Mouse (Mus musculus) stomach, embryonic 15.5 days (tissue): ENCODE results near the gene Tmem175. TPM values are rescaled to one million over a fixed set of nuclear protein-coding genes. Genes with fewer than 3 reads are reported as not detected.
A peak's percentile ranks its signal among the peaks of the same experiment; 100 is the strongest.

Source experiments
- ATAC-seq: fragments of 200-750 bp; cut with Nextera tagmentation; 2 replicates; pipeline ENCODE4 v1.8.0; 2017; ENCODE audit warnings: low read depth, moderate number of reproducible peaks, moderate TSS enrichment; ENCODE audit not compliant: insufficient read depth, low FRiP score
- H3K27ac ChIP-seq: fragments of 300-500 bp; sonication (generic); 2 replicates; pipeline ENCODE4 v1.5.1; 2015; ENCODE audit warnings: mild to moderate bottlenecking, inconsistent platforms
- H3K27me3 ChIP-seq: fragments of 300-500 bp; sonication (generic); replicated peaks from 2 replicates; pipeline ENCODE4 v1.6.1; 2015; ENCODE audit warnings: inconsistent platforms
- H3K36me3 ChIP-seq: fragments of 300-500 bp; sonication (generic); 2 replicates; pipeline ENCODE4 v1.6.1; 2015; ENCODE audit warnings: inconsistent platforms
- H3K4me1 ChIP-seq: fragments of 300-500 bp; sonication (generic); 2 replicates; pipeline ENCODE4 v1.6.1; 2015; ENCODE audit warnings: inconsistent platforms
- H3K4me2 ChIP-seq: fragments of 300-500 bp; sonication (generic); 2 replicates; pipeline ENCODE4 v1.6.1; 2015; ENCODE audit warnings: mild to moderate bottlenecking, inconsistent platforms
- H3K4me3 ChIP-seq: fragments of 300-500 bp; sonication (generic); replicated peaks from 2 replicates; pipeline ENCODE4 v1.5.1; 2015; ENCODE audit warnings: inconsistent platforms
- H3K9ac ChIP-seq: fragments of 300-500 bp; sonication (generic); 2 replicates; pipeline ENCODE4 v1.6.1; 2015; ENCODE audit warnings: inconsistent platforms
- H3K9me3 ChIP-seq: fragments of 300-500 bp; sonication (generic); 2 replicates; pipeline ENCODE4 v1.6.1; 2016; ENCODE audit warnings: inconsistent platforms
- WGBS: fragments of 180-500 bp; shearing (Covaris S2); methylation state at CpG from one replicate; pipeline ENCODE4 v1.1.7; 2015; 5-methylcytosine and 5-hydroxymethylcytosine counted together
- polyA plus RNA-seq: library from polyadenylated mRNA; unstranded; fragments of >200 nt; fragmentation: Nextera tagmentation; extraction: Ambion mirVana; gene quantifications from 2 replicates; pipeline ENCODE4 v1.2.1, GENCODE M21; 2015

The Tmem175 gene
- polyA plus RNA-seq, 1 experiment from 2014 or later: 23.9 TPM

DNA sequence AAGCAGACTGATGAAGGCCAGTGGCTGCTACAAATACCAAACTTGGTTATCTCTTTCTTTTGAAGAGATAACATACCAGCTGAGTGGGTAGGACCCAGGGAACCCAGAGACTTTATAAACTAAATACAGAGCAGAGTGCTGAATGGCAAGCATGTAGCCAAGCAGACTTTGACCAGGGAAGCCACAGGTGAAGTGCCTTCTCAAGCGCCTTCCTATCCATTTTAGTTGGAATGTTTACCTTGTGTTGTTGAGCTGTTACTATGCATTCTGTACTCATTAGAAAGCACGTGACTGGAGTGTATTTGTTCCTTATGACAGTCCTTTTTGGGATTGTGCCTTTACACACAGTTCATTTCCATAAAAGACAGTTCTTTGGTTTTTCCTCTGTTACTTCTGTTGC, 14.1 kb downstream of the Tmem175 start:
- WGBS: 69% methylated on average over 2 of the region's 2 CpGs
- peaks cover 10% of the 10 kb centered on the region for H3K36me3 ChIP-seq
- H3K4me1 ChIP-seq: no peaks in the 10 kb centered on the region
- no peaks in the 10 kb centered on the region for H3K27me3 ChIP-seq
- no peak overlapping the region for H3K4me2 ChIP-seq
- no peak overlapping the region for H3K27ac ChIP-seq
- H3K9ac ChIP-seq: no peak overlapping the region
- no peaks in the 10 kb centered on the region for H3K9me3 ChIP-seq
- H3K4me3 ChIP-seq: no peak overlapping the region
- no peak for ATAC-seq

GRCm38 (mm10) chr5:108645651-108646342, 16.2 kb downstream of the Tmem175 start:
- Histone ChIP-seq H3K9ac (no peak overlapping the region), H3K36me3 (peaks cover 10% of the 10 kb centered on the region), H3K27me3 (no peaks in the 10 kb centered on the region), H3K4me1 (no peaks in the 10 kb centered on the region), H3K27ac (no peak overlapping the region), H3K9me3 (no peaks in the 10 kb centered on the region), H3K4me3 (no peak overlapping the region), H3K4me2 (no peak overlapping the region)
- ATAC-seq: no peak
- 92% methylated on average over 9 of the region's 9 CpGs for WGBS

DNA sequence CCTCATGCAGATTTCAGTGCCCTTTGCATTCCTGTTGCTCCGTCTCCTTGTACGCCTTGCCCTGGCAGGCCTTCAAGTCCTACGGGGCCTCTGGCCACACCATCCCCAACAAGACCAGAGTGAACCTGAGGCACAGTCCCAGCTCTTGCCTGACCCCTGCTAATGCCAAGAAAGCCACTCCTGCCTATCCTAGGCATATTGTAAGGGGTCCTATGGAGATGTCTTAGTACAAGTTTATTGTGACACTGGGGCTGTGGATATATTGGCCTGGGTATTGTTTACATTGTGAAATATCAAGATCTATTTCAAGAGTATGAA, 16.7 kb downstream of the Tmem175 start:
- Histone ChIP-seq H3K9ac (no peak overlapping the region), H3K4me2 (no peak overlapping the region), H3K9me3 (no peaks in the 10 kb centered on the region), H3K4me1 (no peaks in the 10 kb centered on the region), H3K36me3 (peaks cover 10% of the 10 kb centered on the region), H3K27me3 (no peaks in the 10 kb centered on the region), H3K4me3 (no peak overlapping the region), H3K27ac (no peak overlapping the region)
- 95% methylated on average over 3 of the region's 3 CpGs for WGBS
- ATAC-seq: no peak

DNA sequence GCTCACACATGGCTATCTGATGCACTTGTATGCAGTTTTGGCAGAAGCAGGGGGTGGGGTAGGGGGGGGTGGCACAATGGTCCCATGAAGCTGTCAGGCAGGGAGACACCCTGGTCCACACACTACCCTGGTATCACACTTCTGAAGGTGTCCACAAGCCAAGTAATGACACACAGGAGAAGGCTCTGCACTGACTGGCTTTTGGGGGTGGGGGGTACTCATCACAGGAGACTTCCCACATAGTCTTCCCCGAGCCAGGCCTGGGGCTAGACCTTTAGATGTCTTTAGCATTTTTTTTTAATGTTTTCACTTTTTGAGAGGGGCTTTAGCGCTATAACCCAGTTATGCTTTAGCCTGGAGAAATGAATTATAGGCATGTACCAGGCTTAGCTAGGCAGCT, 17.7 kb downstream of the Tmem175 start:
- no peaks in the 10 kb centered on the region for H3K9me3 ChIP-seq
- no peak overlapping the region for H3K4me2 ChIP-seq
- no peak overlapping the region for H3K27ac ChIP-seq
- H3K27me3 ChIP-seq: no peaks in the 10 kb centered on the region
- no peak overlapping the region for H3K9ac ChIP-seq
- ATAC-seq: no peak
- 84% methylated on average over 2 of the region's 2 CpGs for WGBS
- no peak overlapping the region for H3K4me3 ChIP-seq
- peaks cover 10% of the 10 kb centered on the region for H3K36me3 ChIP-seq
- H3K4me1 ChIP-seq: no peaks in the 10 kb centered on the region

GRCm38 (mm10) chr5:108647820-108648465, 18.4 kb downstream of the Tmem175 start:
- ATAC-seq: no peak
- no peak overlapping the region for H3K4me2 ChIP-seq
- H3K9me3 ChIP-seq: no peaks in the 10 kb centered on the region
- WGBS: 84% methylated on average over 2 of the region's 2 CpGs
- no peaks in the 10 kb centered on the region for H3K4me1 ChIP-seq
- peaks cover 14% of the 10 kb centered on the region for H3K36me3 ChIP-seq
- H3K9ac ChIP-seq: no peak overlapping the region
- H3K27ac ChIP-seq: no peak overlapping the region
- H3K4me3 ChIP-seq: no peak overlapping the region
- H3K27me3 ChIP-seq: no peaks in the 10 kb centered on the region

- no peak for ATAC-seq
- H3K4me3 ChIP-seq: no peak overlapping the region
- no peak overlapping the region for H3K4me2 ChIP-seq
- no peak overlapping the region for H3K9ac ChIP-seq
- WGBS: 87% methylated on average over 11 of the region's 11 CpGs
- H3K27ac ChIP-seq: no peak overlapping the region
- H3K27me3 ChIP-seq: no peaks in the 10 kb centered on the region
- H3K36me3 ChIP-seq: peaks cover 22% of the 10 kb centered on the region
- no peaks in the 10 kb centered on the region for H3K4me1 ChIP-seq
- H3K9me3 ChIP-seq: no peaks in the 10 kb centered on the region
Measured at GRCm38 (mm10) chr5:108648937-108649576, 19.5 kb downstream of the Tmem175 start.

DNA sequence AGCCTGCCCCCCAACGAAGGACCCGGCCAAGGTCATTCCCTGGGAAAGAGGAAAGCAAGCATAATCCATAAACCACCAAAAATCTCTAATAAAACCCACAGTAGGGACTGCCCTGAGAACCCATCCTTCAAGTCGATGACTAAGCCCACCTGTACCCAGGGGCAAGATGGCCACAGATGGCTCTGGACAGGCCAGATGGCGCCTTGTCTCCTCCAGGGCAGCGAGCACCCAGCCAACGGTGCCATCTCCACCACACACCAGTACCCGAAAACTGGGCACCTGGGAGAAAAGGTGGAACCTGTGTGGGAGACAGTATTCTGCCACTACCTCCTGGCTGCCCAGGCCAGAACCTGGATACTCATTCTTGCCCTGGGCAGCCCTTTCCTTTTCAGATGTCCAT, 20.8 kb downstream of the Tmem175 start:
- Histone ChIP-seq H3K9me3 (no peaks in the 10 kb centered on the region), H3K36me3 (peaks cover 30% of the 10 kb centered on the region), H3K27me3 (no peaks in the 10 kb centered on the region), H3K9ac (no peak overlapping the region), H3K4me1 (no peaks in the 10 kb centered on the region), H3K4me2 (no peak overlapping the region), H3K27ac (no peak overlapping the region), H3K4me3 (no peak overlapping the region)
- no peak for ATAC-seq
- 93% methylated on average over 7 of the region's 7 CpGs for WGBS

DNA sequence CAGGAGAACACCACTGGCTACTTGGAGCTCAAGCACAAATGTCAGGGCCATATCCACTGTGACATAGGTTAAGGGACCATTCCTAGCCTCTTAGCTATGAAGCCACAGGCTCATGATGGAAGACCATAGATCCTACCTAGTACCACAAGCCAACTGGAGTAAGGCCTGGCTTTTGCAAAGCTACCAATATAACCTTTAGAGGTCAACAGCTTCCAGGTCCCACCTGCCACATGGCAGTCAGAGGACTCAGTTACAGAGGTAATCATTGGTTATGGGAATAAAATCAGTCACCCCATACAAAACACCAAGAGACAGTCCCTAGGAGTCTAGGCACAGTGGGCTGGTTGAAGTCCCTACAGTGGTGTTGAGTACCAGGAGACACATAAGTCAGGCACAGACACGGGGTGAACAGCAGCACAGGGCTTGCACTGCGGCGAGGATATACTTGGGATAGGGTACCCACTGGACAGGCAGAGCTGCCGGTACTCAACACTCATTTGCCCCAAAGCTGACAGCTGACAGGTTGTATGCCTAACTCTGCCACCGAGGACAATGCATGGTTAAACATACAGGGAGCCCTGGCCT, 21.7 kb downstream of the Tmem175 start:
- Histone ChIP-seq H3K9me3 (no peaks in the 10 kb centered on the region), H3K9ac (no peak overlapping the region), H3K4me3 (no peak overlapping the region), H3K4me1 (no peaks in the 10 kb centered on the region), H3K36me3 (peaks cover 38% of the 10 kb centered on the region), H3K27me3 (no peaks in the 10 kb centered on the region), H3K4me2 (no peak overlapping the region), H3K27ac (no peak overlapping the region)
- WGBS: 77% methylated on average over 5 of the region's 5 CpGs
- ATAC-seq: no peak

GRCm38 (mm10) chr5:108651823-108652222, 22.3 kb downstream of the Tmem175 start:
- no peaks in the 10 kb centered on the region for H3K4me1 ChIP-seq
- no peak overlapping the region for H3K4me3 ChIP-seq
- peaks cover 38% of the 10 kb centered on the region for H3K36me3 ChIP-seq
- no peaks in the 10 kb centered on the region for H3K27me3 ChIP-seq
- ATAC-seq: peak; percentile 8; the same call in 1 of the 2 replicates
- no peak overlapping the region for H3K9ac ChIP-seq
- H3K9me3 ChIP-seq: no peaks in the 10 kb centered on the region
- 53% methylated on average over 1 of the region's 1 CpGs for WGBS
- no peak overlapping the region for H3K27ac ChIP-seq
- no peak overlapping the region for H3K4me2 ChIP-seq

- no peak overlapping the region for H3K4me3 ChIP-seq
- no peak overlapping the region for H3K4me2 ChIP-seq
- no peaks in the 10 kb centered on the region for H3K27me3 ChIP-seq
- H3K9ac ChIP-seq: no peak overlapping the region
- H3K27ac ChIP-seq: no peak overlapping the region
- H3K9me3 ChIP-seq: no peaks in the 10 kb centered on the region
- ATAC-seq: no peak
- peaks cover 38% of the 10 kb centered on the region for H3K36me3 ChIP-seq
- H3K4me1 ChIP-seq: no peaks in the 10 kb centered on the region
- WGBS: 86% methylated on average over 6 of the region's 6 CpGs
Measured at GRCm38 (mm10) chr5:108653341-108653740, 23.8 kb downstream of the Tmem175 start.

DNA sequence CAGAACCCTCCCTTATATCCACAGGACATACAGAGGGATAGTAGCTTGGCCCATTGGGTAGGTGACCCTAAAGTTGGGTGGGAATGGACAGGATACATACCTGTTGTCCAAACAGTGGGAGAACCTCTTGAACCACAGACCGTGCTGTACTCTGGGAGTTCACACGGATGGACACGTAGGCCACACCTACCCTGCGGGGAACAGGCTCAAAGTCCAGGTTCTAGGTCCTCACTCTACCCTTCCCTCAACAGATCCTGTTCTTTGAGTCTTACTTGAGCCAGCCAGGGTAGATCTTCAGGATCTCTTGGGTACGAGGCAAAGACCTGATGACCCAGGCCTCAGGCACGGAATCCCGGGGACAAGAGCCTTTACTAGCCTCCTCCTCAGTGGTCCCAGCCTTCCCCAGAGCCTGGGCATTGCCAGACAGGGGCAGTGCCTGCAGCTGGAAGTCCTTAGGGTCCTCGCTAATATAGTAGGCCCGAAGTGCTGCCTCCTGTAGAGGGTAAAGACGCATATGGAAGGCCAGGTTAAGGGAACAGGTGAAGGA, 24.9 kb downstream of the Tmem175 start:
- peaks cover 37% of the 10 kb centered on the region for H3K36me3 ChIP-seq
- H3K4me2 ChIP-seq: no peak overlapping the region
- WGBS: 94% methylated on average over 10 of the region's 10 CpGs
- no peak overlapping the region for H3K9ac ChIP-seq
- H3K9me3 ChIP-seq: no peaks in the 10 kb centered on the region
- H3K4me1 ChIP-seq: peaks cover 3% of the 10 kb centered on the region
- no peak overlapping the region for H3K4me3 ChIP-seq
- no peak overlapping the region for H3K27ac ChIP-seq
- ATAC-seq: no peak
- no peaks in the 10 kb centered on the region for H3K27me3 ChIP-seq

GRCm38 (mm10) chr5:108655381-108655780, 25.8 kb downstream of the Tmem175 start:
- no peak overlapping the region for H3K4me3 ChIP-seq
- no peaks in the 10 kb centered on the region for H3K9me3 ChIP-seq
- H3K27ac ChIP-seq: no peak overlapping the region
- no peak overlapping the region for H3K4me2 ChIP-seq
- H3K36me3 ChIP-seq: peaks cover 32% of the 10 kb centered on the region
- ATAC-seq: no peak
- 95% methylated on average over 9 of the region's 9 CpGs for WGBS
- peaks cover 10% of the 10 kb centered on the region for H3K4me1 ChIP-seq
- H3K27me3 ChIP-seq: no peaks in the 10 kb centered on the region
- H3K9ac ChIP-seq: no peak overlapping the region
